22 mouse cellular contexts compared by ENCODE assay signal in the genomic region with DNA sequence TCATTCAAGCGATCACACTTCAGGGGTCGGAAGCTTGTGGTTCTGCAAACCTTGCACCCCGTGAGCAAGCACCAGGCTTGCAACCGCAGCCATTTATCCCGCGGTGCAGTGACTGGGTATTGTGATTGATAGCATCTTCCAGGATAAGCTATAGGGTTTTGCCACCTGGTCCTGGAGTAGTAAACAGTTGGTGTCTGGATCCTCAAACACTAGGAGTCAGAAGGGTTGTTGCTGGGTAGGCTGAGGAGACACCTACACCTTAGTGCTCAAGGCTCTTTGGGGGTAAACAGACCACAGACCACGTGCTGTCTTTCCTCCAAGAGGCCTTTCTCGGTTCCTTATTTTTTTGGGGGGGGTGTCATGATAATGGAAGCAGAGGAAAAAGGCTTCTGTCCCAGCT. TPM values are rescaled to one million over a fixed set of nuclear protein-coding genes. Genes with fewer than 3 reads are reported as not detected.
DNase-seq lines count a peak whose midpoint lies in the region; ATAC-seq and TF ChIP-seq lines count a peak whose summit lies in the region.
"Had no signal": no experiment of that assay in that cellular context is flagged by ENCODE, and none has a peak within 500 bp of the region (broad histone marks: within the 10 kb centered on the region; RNA-seq: fewer than 3 reads in every experiment).

No protein-coding gene starts in this region.

- H3K9ac ChIP-seq in CH12.LX (ENCODE audit: insufficient read depth, low read depth): no peak overlapping the region; the same call in 1 of the 2 replicates
- no peak overlapping the region for H3K9ac ChIP-seq in intestine, embryonic 15.5 days
- no peak overlapping the region for H3K9ac ChIP-seq in heart, embryonic 11.5 days (ENCODE audit: low read depth, low read length)
- H3K9ac ChIP-seq: embryonic facial prominence, embryonic 12.5 days; forebrain, embryonic 15.5 days; heart, embryonic 12.5 days; hindbrain, embryonic 12.5 days had no signal

- no peak overlapping the region for H3K4me3 ChIP-seq in CH12.LX (replicated peaks in 1 of 3; ENCODE audit: low read depth in 2 of 3, low read length in 2 of 3, poor library complexity in 1 of 3)
- no peak overlapping the region for H3K4me3 ChIP-seq in intestine, embryonic 15.5 days (replicated peaks)
- no peak overlapping the region for H3K4me3 ChIP-seq in heart, embryonic 11.5 days (ENCODE audit: low read depth, low read length)
- H3K4me3 ChIP-seq: embryonic facial prominence, embryonic 12.5 days; forebrain, embryonic 15.5 days; heart, adult 2 months; heart, embryonic 12.5 days; hindbrain, embryonic 12.5 days had no signal

- no peaks in the 10 kb centered on the region for H3K9me3 ChIP-seq in CH12.LX (replicated peaks; ENCODE audit: low read length)
- H3K9me3 ChIP-seq in intestine, embryonic 15.5 days: no peaks in the 10 kb centered on the region
- no peaks in the 10 kb centered on the region for H3K9me3 ChIP-seq in heart, embryonic 11.5 days (replicated peaks; ENCODE audit: control insufficient read depth, low read length)
- H3K9me3 ChIP-seq: embryonic facial prominence, embryonic 12.5 days; forebrain, embryonic 15.5 days; heart, embryonic 12.5 days; hindbrain, embryonic 12.5 days had no signal

- TF ChIP-seq CTCF in CH12.LX (conservative IDR thresholded peaks at IDR 0.05 in 1 of 2, IDR thresholded peaks at IDR 0.05 in 1 of 2; ENCODE audit: low read depth in 2 of 2, low read length in 2 of 2): no peak

- no peak for TF ChIP-seq RAD21 in CH12.LX (IDR thresholded peaks at IDR 0.05; ENCODE audit: low read depth, low read length)

- H3K4me2 ChIP-seq in CH12.LX (ENCODE audit: insufficient read depth, low read depth, poor library complexity, severe bottlenecking): peak overlapping the region; percentile 93
- H3K4me2 ChIP-seq in intestine, embryonic 15.5 days (replicated peaks): no peak overlapping the region
- H3K4me2 ChIP-seq in heart, embryonic 11.5 days: no peak overlapping the region
- H3K4me2 ChIP-seq: embryonic facial prominence, embryonic 12.5 days; forebrain, embryonic 15.5 days; heart, embryonic 12.5 days; hindbrain, embryonic 12.5 days had no signal

- no peak overlapping the region for H3K27ac ChIP-seq in CH12.LX (ENCODE audit: insufficient read depth, low read depth)
- no peak overlapping the region for H3K27ac ChIP-seq in intestine, embryonic 15.5 days
- no peak overlapping the region for H3K27ac ChIP-seq in heart, embryonic 11.5 days (ENCODE audit: low read depth, low read length)
- H3K27ac ChIP-seq: embryonic facial prominence, embryonic 12.5 days; forebrain, embryonic 15.5 days; heart, adult 2 months; hindbrain, embryonic 12.5 days had no signal

- H3K4me1 ChIP-seq in CH12.LX (ENCODE audit: control insufficient read depth in 1 of 2, insufficient read depth in 2 of 2): peaks cover 9 to 36% of the 10 kb centered on the region in 2 experiments
- H3K4me1 ChIP-seq in intestine, embryonic 15.5 days (replicated peaks): no peaks in the 10 kb centered on the region
- H3K4me1 ChIP-seq in heart, embryonic 11.5 days (ENCODE audit: control insufficient read depth, insufficient read depth, low read length): no peaks in the 10 kb centered on the region
- H3K4me1 ChIP-seq: embryonic facial prominence, embryonic 12.5 days; heart, embryonic 12.5 days; hindbrain, embryonic 12.5 days had no signal

- no peak for TF ChIP-seq POLR2A in CH12.LX (IDR thresholded peaks at IDR 0.05; ENCODE audit: low read depth, low read length)

- DNase-seq in CH12.LX (ENCODE audit: extremely low read depth): peak; percentile 51
- DNase-seq in ZHBTc4 (ENCODE audit: low read depth, low spot score): peak; percentile 6
- DNase-seq in splenic B cell, adult 2 months (ENCODE audit: low read depth, low spot score): peak; percentile 42
- DNase-seq in thymus, postnatal 25 days: no peak
- DNase-seq: adrenal gland, adult 2 months; adrenal gland, postnatal 25 days; gastrocnemius, postnatal 10 days; heart, adult 2 months had no signal

- in situ Hi-C loops in CH12.LX (cut with MboI; ENCODE audit: low pct_ligation_motif_present, low pct_unique_long_range_greater_than_20kb, low sequenced_read_pairs): no loop called here

- ATAC-seq in megakaryocyte, adult 5-6 weeks (ENCODE audit: poor library complexity, severe bottlenecking): peak; percentile 68
- ATAC-seq in intestine, embryonic 15.5 days: no peak
- no peak for ATAC-seq in heart, embryonic 11.5 days (replicated peaks; ENCODE audit: insufficient number of reproducible peaks, low FRiP score, low TSS enrichment)
- ATAC-seq: CD4-positive, CD25-positive, alpha-beta regulatory T cell, adult 4 months; forebrain, embryonic 15.5 days; inflammation-experienced regulatory T-cells, adult 6 months had no signal

- peak; percentile 62 for TF ChIP-seq EP300 in CH12.LX (IDR thresholded peaks at IDR 0.05; ENCODE audit: low read length)

- 35% methylated on average over 8 of the region's 8 CpGs for WGBS in intestine, embryonic 15.5 days
- 63% methylated on average over 8 of the region's 8 CpGs for WGBS in heart, embryonic 11.5 days (ENCODE audit: insufficient replicate concordance)

- dilution Hi-C loops in CH12.LX (cut with MboI; ENCODE audit: extremely low pct_ligation_motif_present, extremely low pct_unique_long_range_greater_than_20kb, low sequenced_read_pairs): no loop called here

- H3K27me3 ChIP-seq in CH12.LX (replicated peaks): no peaks in the 10 kb centered on the region
- H3K27me3 ChIP-seq in splenic B cell, adult 2 months (ENCODE audit: control insufficient read depth, insufficient read depth, low read length, poor library complexity, severe bottlenecking): no peaks in the 10 kb centered on the region
- H3K27me3 ChIP-seq in intestine, embryonic 15.5 days (replicated peaks): no peaks in the 10 kb centered on the region
- no peaks in the 10 kb centered on the region for H3K27me3 ChIP-seq in heart, embryonic 11.5 days (ENCODE audit: control insufficient read depth, insufficient read depth, low read length)
- H3K27me3 ChIP-seq: embryonic facial prominence, embryonic 12.5 days; forebrain, embryonic 15.5 days; heart, embryonic 12.5 days; hindbrain, embryonic 12.5 days had no signal

- no peaks in the 10 kb centered on the region for H3K79me2 ChIP-seq in CH12.LX (replicated peaks; ENCODE audit: control insufficient read depth, extremely low read depth, insufficient read depth, poor library complexity, severe bottlenecking)

- no peaks in the 10 kb centered on the region for H3K36me3 ChIP-seq in CH12.LX (replicated peaks in 1 of 2; ENCODE audit: control insufficient read depth in 1 of 2, insufficient read depth in 1 of 2, low read length in 1 of 2)
- H3K36me3 ChIP-seq in splenic B cell, adult 2 months (ENCODE audit: control insufficient read depth, insufficient read depth, low read length, poor library complexity, severe bottlenecking): no peaks in the 10 kb centered on the region
- H3K36me3 ChIP-seq in intestine, embryonic 15.5 days: no peaks in the 10 kb centered on the region
- no peaks in the 10 kb centered on the region for H3K36me3 ChIP-seq in heart, embryonic 11.5 days (ENCODE audit: control insufficient read depth, insufficient read depth, low read length)
- H3K36me3 ChIP-seq: embryonic facial prominence, embryonic 12.5 days; forebrain, embryonic 15.5 days; heart, embryonic 12.5 days; hindbrain, embryonic 12.5 days had no signal

TF ChIP-seq in CH12.LX, 34 proteins besides CTCF, POLR2A, EP300 and RAD21 (continues in another document):
- no peak for TF ChIP-seq ELF1 (IDR thresholded peaks at IDR 0.05; ENCODE audit: low read depth, low read length)
- no peak for TF ChIP-seq E2F4 (IDR thresholded peaks at IDR 0.05; ENCODE audit: insufficient replicate concordance, low read depth, low read length)
- no peak for TF ChIP-seq ETS1 (conservative IDR thresholded peaks at IDR 0.05; ENCODE audit: low read depth, low read length)
- no peak for TF ChIP-seq ZC3H11A (IDR thresholded peaks at IDR 0.05; ENCODE audit: low read depth, low read length)
- no peak for TF ChIP-seq ZKSCAN1 (IDR thresholded peaks at IDR 0.05; ENCODE audit: borderline replicate concordance, low read depth, low read length)
- TF ChIP-seq NELFE (IDR thresholded peaks at IDR 0.05; ENCODE audit: low read depth, low read length): 0 out of 2 replicates have a peak, but pooled peaks have one; percentile 25
- peak; percentile 45; the same call in 1 of the 2 replicates for TF ChIP-seq MXI1 (IDR thresholded peaks at IDR 0.05; ENCODE audit: low read depth, low read length)
- TF ChIP-seq CHD2 (IDR thresholded peaks at IDR 0.05; ENCODE audit: low read length): 0 out of 2 replicates have a peak, but pooled peaks have one; percentile 26
- TF ChIP-seq UBTF (IDR thresholded peaks at IDR 0.05; ENCODE audit: low read depth, low read length): no peak
- TF ChIP-seq TBP (conservative IDR thresholded peaks at IDR 0.05; ENCODE audit: low read depth, low read length): no peak
- TF ChIP-seq ZNF384 (IDR thresholded peaks at IDR 0.05; ENCODE audit: low read depth, low read length): no peak
- TF ChIP-seq USF1 (IDR thresholded peaks at IDR 0.05; ENCODE audit: low read depth, low read length): peak; percentile 49
- TF ChIP-seq GABPA (IDR thresholded peaks at IDR 0.05; ENCODE audit: insufficient replicate concordance, low read depth, low read length): no peak
- peak; percentile 73 for TF ChIP-seq MYC (IDR thresholded peaks at IDR 0.05; ENCODE audit: low read depth, low read length)
- TF ChIP-seq MAFK (IDR thresholded peaks at IDR 0.05; ENCODE audit: insufficient replicate concordance, low read length): no peak
- TF ChIP-seq IRF4 (IDR thresholded peaks at IDR 0.05; ENCODE audit: low read depth, low read length): no peak
- TF ChIP-seq CHD1 (IDR thresholded peaks at IDR 0.05; ENCODE audit: low read depth, low read length): no peak
- no peak for TF ChIP-seq ZMIZ1 (IDR thresholded peaks at IDR 0.05; ENCODE audit: low read depth, low read length)
- TF ChIP-seq MAX (IDR thresholded peaks at IDR 0.05; ENCODE audit: low read length): peak; percentile 72
- TF ChIP-seq MAZ (IDR thresholded peaks at IDR 0.05; ENCODE audit: low read depth, low read length): 0 out of 2 replicates have a peak, but pooled peaks have one; percentile 38
- TF ChIP-seq JUND (conservative IDR thresholded peaks at IDR 0.05; ENCODE audit: low read depth, low read length): no peak
- peak; percentile 63 for TF ChIP-seq BHLHE40 (IDR thresholded peaks at IDR 0.05; ENCODE audit: low read depth, low read length)
- TF ChIP-seq KAT2A (IDR thresholded peaks at IDR 0.05; ENCODE audit: insufficient replicate concordance, low read length): no peak

RNA-seq across cellular contexts. Expression of a gene that starts 27.9 kb away (rescaled TPM):
- total RNA-seq in CH12.LX (2012; rRNA removed) (not detected in 2 replicates), CH12.LX (2014; rRNA removed) (not detected in 2 replicates)
- not detected in 2 replicates for polyA plus RNA-seq in CH12.LX (2012; ENCODE audit: insufficient read length, low read depth)
- not detected in 2 replicates for total RNA-seq in megakaryocyte, adult 5-6 weeks (2015)
- total RNA-seq in megakaryocyte, adult 5-6 weeks (2017): not detected in 2 replicates
- 0.08 and 0.14 TPM in 2 replicates for polyA plus RNA-seq in intestine, embryonic 15.5 days (2015; fragmentation: Nextera tagmentation; extraction: Ambion mirVana)
- 0.06 TPM in 1 of 2 replicates, not detected in the other for polyA plus RNA-seq in heart, embryonic 11.5 days (2014; fragmentation: Nextera tagmentation; extraction: Ambion mirVana)
- total RNA-seq: adrenal gland, adult 2 months; adrenal gland, postnatal 25 days; gastrocnemius, postnatal 10 days; gastrocnemius, postnatal 4 days; heart, adult 2 months; heart, postnatal 25 days; MEL had no signal
- polyA plus RNA-seq: adrenal gland, adult 2 months; CD4-positive, CD25-positive, alpha-beta regulatory T cell, adult 4 months; embryonic facial prominence, embryonic 12.5 days; forebrain, embryonic 11.5 days; forebrain, embryonic 15.5 days; heart, adult 2 months; heart, embryonic 12.5 days; hindbrain, embryonic 12.5 days; hindbrain, embryonic 16.5 days; inflammation-experienced regulatory T-cells, adult 6 months had no signal
